Mouse (Mus musculus) WW6 (cell line): ENCODE results near the gene Gm15127.
"Not testable (repeated sequence)": the region's sequence is repeated elsewhere in the genome, so short reads cannot be mapped to it uniquely, and the experiment has no call there.

Source experiments
- DNase-seq: peaks from one replicate; pipeline ENCODE4 v3.0.0-alpha.2; 2013; ENCODE audit warnings: low read depth, low spot score

The Gm15127 gene

GRCm38 (mm10) chrX:148663298-148663697, at the start of gene Gm15127:
Gm15127 (plus strand) TSS chrX:148663598.
- DNase-seq: not testable (repeated sequence)

GRCm38 (mm10) chrX:148615053-148615452, 48.3 kb upstream of the Gm15127 start, which contains the start of gene Gm8334:
Gm8334 (minus strand) TSS chrX:148615153.
- not testable (repeated sequence) for DNase-seq

GRCm38 (mm10) chrX:148676290-148676689, 12.9 kb downstream of the Gm15127 start:
- not testable (repeated sequence) for DNase-seq
